Mouse (Mus musculus): ENCODE measurements around the gene Dtx2.

- no peak for TF ChIP-seq ZNF384 (IDR thresholded peaks at IDR 0.05; ENCODE audit: low read depth, low read length)
- TF ChIP-seq MAFK (IDR thresholded peaks at IDR 0.05; ENCODE audit: insufficient read depth, low read depth, low read length), result no peak; the same call in 1 of the 2 replicates
- no peak for TF ChIP-seq ZC3H11A (IDR thresholded peaks at IDR 0.05; ENCODE audit: borderline replicate concordance, low read depth, low read length)
- TF ChIP-seq CHD2 (IDR thresholded peaks at IDR 0.05; ENCODE audit: low read depth, low read length), result no peak
- no peak for TF ChIP-seq HCFC1 (IDR thresholded peaks at IDR 0.05; ENCODE audit: borderline replicate concordance, insufficient read depth, low read length)
Measured at GRCm38 (mm10) chr5:136036667-136037066, 42.1 kb downstream of the Dtx2 start.
